Mouse (Mus musculus): ENCODE measurements around the gene Chn2. TPM values are rescaled to one million over a fixed set of nuclear protein-coding genes. Genes with fewer than 3 reads are reported as not detected.

The Chn2 gene
- polyA plus RNA-seq, 1 experiment: 38.2 TPM

DNA sequence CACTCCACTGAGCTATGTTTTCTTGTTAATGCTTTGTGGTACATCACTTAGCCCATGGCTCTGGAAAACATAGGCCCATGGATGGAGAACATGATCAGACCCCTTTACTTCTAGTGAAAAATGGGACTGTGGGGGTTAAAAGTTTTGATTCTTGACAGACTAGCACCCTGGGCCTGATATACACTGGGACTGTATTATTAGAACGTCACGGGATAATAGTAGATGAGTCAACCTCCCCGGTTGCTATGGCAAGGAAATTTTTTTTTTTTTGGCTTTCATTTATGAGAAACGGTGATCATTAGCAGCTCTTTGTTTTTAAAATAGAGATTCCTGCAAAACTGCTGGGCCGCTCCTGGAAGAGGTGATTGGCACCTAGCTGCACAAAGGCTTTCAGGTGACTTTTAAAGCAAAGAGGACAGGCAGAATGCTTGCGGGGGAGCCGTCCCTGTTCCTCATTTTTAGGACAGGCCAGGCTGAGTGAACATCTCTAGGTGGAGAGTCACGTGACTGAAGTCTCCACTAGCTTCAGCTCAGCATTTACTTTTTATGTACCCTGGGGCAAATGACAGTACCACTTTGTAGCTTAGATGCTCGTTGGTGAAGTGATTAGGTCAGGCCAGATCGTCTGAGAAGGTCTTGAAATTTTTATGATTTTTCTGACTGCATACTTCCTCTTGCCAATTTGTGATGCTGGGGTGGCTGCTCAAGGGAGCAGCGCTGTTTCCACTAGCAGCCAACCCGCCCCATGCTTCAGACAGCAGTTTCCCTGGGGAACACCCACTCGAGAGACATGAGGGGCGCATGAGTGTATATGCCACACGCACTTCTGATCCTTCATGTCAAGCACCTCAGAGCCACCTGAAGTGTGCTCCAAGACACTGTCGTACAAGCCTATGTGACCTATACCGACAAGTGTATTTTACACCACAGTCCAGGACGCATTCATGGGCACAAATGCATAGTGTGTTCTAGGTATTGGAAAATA lies 17.5 kb downstream of the Chn2 start:
- DNase-seq (ENCODE audit: low read depth): no peak
- no peak for TF ChIP-seq CTCF (IDR thresholded peaks at IDR 0.05; ENCODE audit: borderline replicate concordance, extremely low read depth, insufficient read depth, insufficient read length)
- TF ChIP-seq POLR2A (IDR thresholded peaks at IDR 0.05; ENCODE audit: borderline replicate concordance, extremely low read depth, insufficient read depth, insufficient read length, poor library complexity, severe bottlenecking): no peak

- DNase-seq (ENCODE audit: low read depth): no peak
- TF ChIP-seq POLR2A (IDR thresholded peaks at IDR 0.05; ENCODE audit: borderline replicate concordance, extremely low read depth, insufficient read depth, insufficient read length, poor library complexity, severe bottlenecking) (no peak), CTCF (IDR thresholded peaks at IDR 0.05; ENCODE audit: borderline replicate concordance, extremely low read depth, insufficient read depth, insufficient read length) (peak; percentile 9; the same call in 1 of the 2 replicates)
These were observed 18.3 kb downstream of the Chn2 start for GRCm38 (mm10) chr6:54057661-54058060.

- TF ChIP-seq CTCF (IDR thresholded peaks at IDR 0.05; ENCODE audit: borderline replicate concordance, extremely low read depth, insufficient read depth, insufficient read length) (no peak), POLR2A (IDR thresholded peaks at IDR 0.05; ENCODE audit: borderline replicate concordance, extremely low read depth, insufficient read depth, insufficient read length, poor library complexity, severe bottlenecking) (no peak)
- DNase-seq (ENCODE audit: low read depth): no peak
These were observed 19.5 kb downstream of the Chn2 start for GRCm38 (mm10) chr6:54058837-54059236.

- TF ChIP-seq CTCF (IDR thresholded peaks at IDR 0.05; ENCODE audit: borderline replicate concordance, extremely low read depth, insufficient read depth, insufficient read length) (no peak), POLR2A (IDR thresholded peaks at IDR 0.05; ENCODE audit: borderline replicate concordance, extremely low read depth, insufficient read depth, insufficient read length, poor library complexity, severe bottlenecking) (no peak)
- DNase-seq (ENCODE audit: low read depth): no peak
These were observed 20.9 kb downstream of the Chn2 start for GRCm38 (mm10) chr6:54060258-54060657.

DNA sequence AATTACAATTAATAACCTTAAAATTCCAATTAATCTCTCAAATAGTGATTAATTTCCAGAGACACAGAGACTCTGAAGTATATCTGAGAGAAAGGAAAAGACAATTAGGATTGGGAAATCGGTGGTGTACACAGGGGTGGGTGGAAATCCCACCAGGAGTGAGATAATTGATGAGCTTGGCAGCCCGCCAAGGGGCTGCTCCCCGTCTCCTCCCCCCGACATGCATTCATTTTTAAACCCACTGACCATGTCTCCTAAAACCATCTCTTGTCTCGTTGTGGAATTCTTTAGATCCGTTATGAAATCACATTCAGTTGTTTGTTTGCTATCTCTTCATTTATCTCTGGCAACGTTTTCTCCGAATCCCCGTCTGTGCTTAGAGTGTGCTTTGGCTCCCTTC lies 22.0 kb downstream of the Chn2 start:
- TF ChIP-seq POLR2A (IDR thresholded peaks at IDR 0.05; ENCODE audit: borderline replicate concordance, extremely low read depth, insufficient read depth, insufficient read length, poor library complexity, severe bottlenecking): no peak
- TF ChIP-seq CTCF (IDR thresholded peaks at IDR 0.05; ENCODE audit: borderline replicate concordance, extremely low read depth, insufficient read depth, insufficient read length): no peak
- DNase-seq (ENCODE audit: low read depth): peak; percentile 54

- TF ChIP-seq POLR2A (IDR thresholded peaks at IDR 0.05; ENCODE audit: borderline replicate concordance, extremely low read depth, insufficient read depth, insufficient read length, poor library complexity, severe bottlenecking): no peak
- no peak for TF ChIP-seq CTCF (IDR thresholded peaks at IDR 0.05; ENCODE audit: borderline replicate concordance, extremely low read depth, insufficient read depth, insufficient read length)
- no peak for DNase-seq (ENCODE audit: low read depth)
These were observed 24.5 kb downstream of the Chn2 start for GRCm38 (mm10) chr6:54063878-54064277.

DNA sequence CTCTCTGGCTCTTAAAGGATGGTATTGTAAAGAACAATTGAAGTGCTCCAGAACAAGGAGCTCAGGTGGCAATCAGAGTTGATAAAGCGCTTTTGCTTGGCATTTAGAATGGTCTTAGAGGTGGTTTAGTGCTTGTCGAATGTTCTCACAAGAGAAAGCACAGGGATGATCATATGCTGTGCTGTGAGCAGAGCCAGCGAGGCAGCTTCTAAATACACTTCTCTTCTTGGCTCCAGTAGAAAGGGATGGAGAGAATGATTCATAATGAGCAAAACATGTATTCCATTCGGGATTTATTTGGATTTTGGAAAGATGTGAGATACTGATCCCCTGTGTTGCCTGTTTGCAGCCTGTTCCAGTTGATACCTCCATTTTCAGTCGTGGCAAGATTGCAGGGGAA lies 28.0 kb downstream of the Chn2 start:
- TF ChIP-seq POLR2A (IDR thresholded peaks at IDR 0.05; ENCODE audit: borderline replicate concordance, extremely low read depth, insufficient read depth, insufficient read length, poor library complexity, severe bottlenecking) (no peak), CTCF (IDR thresholded peaks at IDR 0.05; ENCODE audit: borderline replicate concordance, extremely low read depth, insufficient read depth, insufficient read length) (no peak)
- no peak for DNase-seq (ENCODE audit: low read depth)

DNA sequence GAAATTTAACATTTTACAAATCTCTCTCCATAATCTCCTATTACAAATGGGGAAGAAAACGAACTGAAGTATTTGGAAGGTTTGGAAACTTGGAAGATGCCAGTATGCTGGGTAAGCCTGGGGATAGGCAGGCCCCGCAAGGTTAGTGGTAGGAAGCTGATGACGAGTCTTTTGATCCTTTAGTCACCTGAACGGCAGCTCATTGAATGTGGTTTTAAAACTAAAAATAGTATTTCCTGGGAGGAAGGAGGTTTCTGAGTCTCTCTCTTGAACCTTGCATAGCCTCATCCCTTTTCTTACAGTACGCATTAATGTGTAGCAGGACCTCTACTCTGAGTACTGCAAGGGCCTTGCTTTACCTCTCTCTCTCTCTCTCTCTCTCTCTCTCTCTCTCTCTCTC lies 29.5 kb downstream of the Chn2 start:
- TF ChIP-seq POLR2A (IDR thresholded peaks at IDR 0.05; ENCODE audit: borderline replicate concordance, extremely low read depth, insufficient read depth, insufficient read length, poor library complexity, severe bottlenecking): no peak
- TF ChIP-seq CTCF (IDR thresholded peaks at IDR 0.05; ENCODE audit: borderline replicate concordance, extremely low read depth, insufficient read depth, insufficient read length): no peak
- no peak for DNase-seq (ENCODE audit: low read depth)

DNA sequence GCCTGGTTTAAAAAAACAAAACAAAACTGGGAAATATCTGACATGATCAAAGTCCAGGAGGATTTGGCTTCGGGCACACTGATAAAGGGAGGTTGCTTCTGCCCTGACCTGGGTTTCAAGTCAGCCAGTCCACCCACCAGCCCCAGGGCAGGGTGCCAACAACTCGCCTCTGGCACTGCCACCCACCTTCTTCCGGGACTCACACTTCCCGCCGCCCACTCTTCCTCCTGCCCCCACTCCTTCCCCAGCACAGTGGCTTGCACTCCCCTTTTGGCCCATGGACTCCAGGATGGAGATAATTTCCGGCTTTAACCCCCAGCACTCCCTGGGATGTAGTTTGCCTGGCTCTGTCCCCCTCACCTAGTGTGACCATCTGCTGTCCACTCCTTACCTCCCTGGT lies 31.4 kb downstream of the Chn2 start:
- no peak for DNase-seq (ENCODE audit: low read depth)
- TF ChIP-seq CTCF (IDR thresholded peaks at IDR 0.05; ENCODE audit: borderline replicate concordance, extremely low read depth, insufficient read depth, insufficient read length) (no peak), POLR2A (IDR thresholded peaks at IDR 0.05; ENCODE audit: borderline replicate concordance, extremely low read depth, insufficient read depth, insufficient read length, poor library complexity, severe bottlenecking) (no peak)

DNA sequence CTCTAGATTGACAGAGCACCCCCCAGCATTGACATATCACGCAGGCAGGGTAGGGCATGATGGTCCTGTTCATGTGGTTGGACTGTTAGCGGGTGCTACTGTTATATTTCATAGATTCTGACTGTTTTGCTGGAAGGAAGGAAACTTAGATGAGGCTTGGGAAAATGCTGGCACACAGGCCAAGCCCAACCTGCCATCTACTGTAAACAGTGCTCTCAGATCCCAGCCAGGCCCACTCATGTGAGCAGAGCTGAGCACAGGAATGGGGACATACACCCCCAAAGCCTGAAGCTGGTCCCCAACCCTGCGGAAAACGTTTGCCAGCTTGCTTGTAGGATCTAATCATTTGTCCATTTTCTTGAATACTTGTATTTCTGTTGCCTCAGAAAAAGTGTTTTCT lies 32.1 kb downstream of the Chn2 start:
- TF ChIP-seq CTCF (IDR thresholded peaks at IDR 0.05; ENCODE audit: borderline replicate concordance, extremely low read depth, insufficient read depth, insufficient read length) (no peak), POLR2A (IDR thresholded peaks at IDR 0.05; ENCODE audit: borderline replicate concordance, extremely low read depth, insufficient read depth, insufficient read length, poor library complexity, severe bottlenecking) (no peak)
- DNase-seq (ENCODE audit: low read depth): no peak

DNA sequence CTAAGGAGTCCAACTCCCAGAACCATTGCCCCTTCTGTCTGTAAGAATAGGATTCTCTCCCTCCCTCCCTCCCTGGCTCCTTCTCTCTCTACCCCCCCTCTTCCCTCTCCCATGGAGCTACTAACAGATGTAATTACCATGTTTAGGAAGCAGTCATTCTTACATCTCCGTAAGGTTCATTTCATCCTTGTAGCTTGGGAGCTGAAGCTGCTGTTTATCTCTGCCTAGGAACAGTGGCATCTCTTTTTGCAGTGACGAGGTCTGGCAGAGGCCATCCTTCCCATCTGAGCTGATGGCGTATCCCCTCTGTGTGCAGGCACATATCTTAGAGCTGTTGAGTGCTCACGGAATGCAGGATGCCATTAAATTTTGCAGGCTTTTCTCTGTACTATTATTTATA lies 35.1 kb downstream of the Chn2 start:
- peak; percentile 57 for DNase-seq (ENCODE audit: low read depth)
- TF ChIP-seq POLR2A (IDR thresholded peaks at IDR 0.05; ENCODE audit: borderline replicate concordance, extremely low read depth, insufficient read depth, insufficient read length, poor library complexity, severe bottlenecking): no peak
- TF ChIP-seq CTCF (IDR thresholded peaks at IDR 0.05; ENCODE audit: borderline replicate concordance, extremely low read depth, insufficient read depth, insufficient read length): no peak

DNA sequence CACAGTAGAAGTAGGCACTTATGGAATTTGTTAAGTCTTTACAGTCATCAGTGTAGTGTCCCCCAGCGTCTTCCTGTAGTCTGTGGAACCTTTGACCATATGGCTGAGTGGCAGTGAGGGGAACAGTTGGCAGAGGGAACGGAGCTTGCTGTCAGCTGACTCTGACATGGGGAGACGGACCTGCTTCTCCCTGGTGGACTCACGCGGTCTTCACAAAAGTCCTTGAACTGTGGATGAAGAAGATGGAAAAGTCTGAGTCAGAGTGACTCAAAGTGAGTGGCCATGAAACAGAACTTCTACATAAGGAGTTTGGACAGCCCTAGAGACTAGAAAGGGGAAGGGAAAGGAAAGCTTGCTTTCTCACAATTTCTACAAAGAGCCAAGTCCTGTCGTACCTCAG lies 36.1 kb downstream of the Chn2 start:
- no peak for DNase-seq (ENCODE audit: low read depth)
- TF ChIP-seq CTCF (IDR thresholded peaks at IDR 0.05; ENCODE audit: borderline replicate concordance, extremely low read depth, insufficient read depth, insufficient read length): no peak
- no peak for TF ChIP-seq POLR2A (IDR thresholded peaks at IDR 0.05; ENCODE audit: borderline replicate concordance, extremely low read depth, insufficient read depth, insufficient read length, poor library complexity, severe bottlenecking)
